Mouse (Mus musculus) splenic B cell, adult 2 months (primary cell): ENCODE measurements around the gene Rfx5.
"Not testable (repeated sequence)": the region's sequence is repeated elsewhere in the genome, so short reads cannot be mapped to it uniquely, and the experiment has no call there.

Experiments used
- DNase-seq: peaks from one replicate; pipeline ENCODE4 v3.0.0-alpha.2; 2011; ENCODE audit warnings: low read depth, low spot score
- H3K27me3 ChIP-seq: 2 replicates; pipeline ENCODE4 v1.6.1; 2012; ENCODE audit warnings: mild to moderate bottlenecking, low read length, moderate library complexity, mixed read lengths; ENCODE audit not compliant: control insufficient read depth, poor library complexity, insufficient read depth, severe bottlenecking
- H3K36me3 ChIP-seq: 2 replicates; pipeline ENCODE4 v1.6.1; 2012; ENCODE audit warnings: mild to moderate bottlenecking, low read length, moderate library complexity, mixed read lengths; ENCODE audit not compliant: control insufficient read depth, poor library complexity, insufficient read depth, severe bottlenecking

Rfx5 gene

GRCm38 (mm10) chr3:94931427-94932082 is 22.3 kb upstream of the Rfx5 start:
- DNase-seq, H3K36me3 ChIP-seq: not testable (repeated sequence)

GRCm38 (mm10) chr3:94932279-94932678 is 21.6 kb upstream of the Rfx5 start:
- not testable (repeated sequence) for DNase-seq, H3K27me3 ChIP-seq, H3K36me3 ChIP-seq

More at GRCm38 (mm10) chr3:94931427-94932082, 22.3 kb upstream of the Rfx5 start:
- H3K27me3 ChIP-seq: not testable (repeated sequence)

- no peak for DNase-seq
- Histone ChIP-seq H3K27me3 (no peaks in the 10 kb centered on the region), H3K36me3 (no peaks in the 10 kb centered on the region)
Observed at GRCm38 (mm10) chr3:94932809-94933564, 20.9 kb upstream of the Rfx5 start, which contains the start of gene Selenbp1. Selenbp1 (plus strand) TSS chr3:94933056.

GRCm38 (mm10) chr3:94933604-94934003 is 20.3 kb upstream of the Rfx5 start:
- H3K27me3 ChIP-seq, DNase-seq, H3K36me3 ChIP-seq: not testable (repeated sequence)

GRCm38 (mm10) chr3:94934564-94934963 is 19.3 kb upstream of the Rfx5 start:
- not testable (repeated sequence) for DNase-seq, H3K36me3 ChIP-seq, H3K27me3 ChIP-seq

- H3K27me3 ChIP-seq, DNase-seq, H3K36me3 ChIP-seq: not testable (repeated sequence)
Observed at GRCm38 (mm10) chr3:94935332-94935731, 18.5 kb upstream of the Rfx5 start.

- H3K36me3 ChIP-seq, DNase-seq, H3K27me3 ChIP-seq: not testable (repeated sequence)
Observed at GRCm38 (mm10) chr3:94936147-94936546, 17.7 kb upstream of the Rfx5 start.

- not testable (repeated sequence) for H3K36me3 ChIP-seq, DNase-seq, H3K27me3 ChIP-seq
Observed at GRCm38 (mm10) chr3:94937194-94937593, 16.7 kb upstream of the Rfx5 start.

GRCm38 (mm10) chr3:94940033-94940432 is 13.8 kb upstream of the Rfx5 start:
- not testable (repeated sequence) for DNase-seq, H3K36me3 ChIP-seq, H3K27me3 ChIP-seq

- not testable (repeated sequence) for H3K36me3 ChIP-seq, DNase-seq, H3K27me3 ChIP-seq
Observed at GRCm38 (mm10) chr3:94942211-94942967, 11.5 kb upstream of the Rfx5 start.

- not testable (repeated sequence) for DNase-seq, H3K36me3 ChIP-seq, H3K27me3 ChIP-seq
Observed at GRCm38 (mm10) chr3:94943706-94944105, 10.2 kb upstream of the Rfx5 start.

GRCm38 (mm10) chr3:94948066-94948614 is 5.7 kb upstream of the Rfx5 start:
- peak; percentile 74 for DNase-seq
- H3K27me3 ChIP-seq: no peaks in the 10 kb centered on the region

GRCm38 (mm10) chr3:94949645-94950044 is 4.2 kb upstream of the Rfx5 start:
- Histone ChIP-seq H3K27me3 (no peaks in the 10 kb centered on the region), H3K36me3 (no peaks in the 10 kb centered on the region)
- DNase-seq: no peak

More at GRCm38 (mm10) chr3:94948066-94948614, 5.7 kb upstream of the Rfx5 start:
- H3K36me3 ChIP-seq: no peaks in the 10 kb centered on the region

- peak; percentile 82 for DNase-seq
- Histone ChIP-seq H3K36me3 (peaks cover 8% of the 10 kb centered on the region), H3K27me3 (no peaks in the 10 kb centered on the region)
Observed at GRCm38 (mm10) chr3:94952806-94953205, 1.1 kb upstream of the Rfx5 start.

GRCm38 (mm10) chr3:94953384-94953763 is 501 bp upstream of the Rfx5 start:
- peaks cover 10% of the 10 kb centered on the region for H3K36me3 ChIP-seq
- no peaks in the 10 kb centered on the region for H3K27me3 ChIP-seq
- no peak for DNase-seq
